Mouse (Mus musculus) forebrain, embryonic 12.5 days (tissue): ENCODE results near the gene Agbl4. TPM values are rescaled to one million over a fixed set of nuclear protein-coding genes. Genes with fewer than 3 reads are reported as not detected.

Source experiments
- ATAC-seq: fragments of 200-750 bp; cut with Nextera tagmentation; 2 replicates; pipeline ENCODE4 v1.8.0; 2017; ENCODE audit warnings: moderate TSS enrichment; ENCODE audit not compliant: low FRiP score
- H3K27ac ChIP-seq: fragments of 300-500 bp; sonication (generic); 2 replicates; pipeline ENCODE4 v1.5.1; 2016; ENCODE audit warnings: mild to moderate bottlenecking
- H3K27me3 ChIP-seq: fragments of 300-500 bp; sonication (generic); 2 replicates; pipeline ENCODE4 v1.6.1; 2016; ENCODE audit warnings: mild to moderate bottlenecking
- H3K36me3 ChIP-seq: fragments of 300-500 bp; sonication (generic); replicated peaks from 2 replicates; pipeline ENCODE4 v1.6.1; 2016; ENCODE audit warnings: mild to moderate bottlenecking
- H3K4me1 ChIP-seq: fragments of 300-500 bp; sonication (generic); 2 replicates; pipeline ENCODE4 v1.6.1; 2016
- H3K4me2 ChIP-seq: fragments of 300-500 bp; sonication (generic); 2 replicates; pipeline ENCODE4 v1.6.1; 2016; ENCODE audit warnings: mild to moderate bottlenecking, moderate library complexity
- H3K4me3 ChIP-seq: fragments of 300-500 bp; sonication (generic); replicated peaks from 2 replicates; pipeline ENCODE4 v1.5.1; 2016; ENCODE audit warnings: mild to moderate bottlenecking
- H3K9ac ChIP-seq: fragments of 300-500 bp; sonication (generic); 2 replicates; pipeline ENCODE4 v1.6.1; 2016; ENCODE audit warnings: mild to moderate bottlenecking
- H3K9me3 ChIP-seq: fragments of 300-500 bp; sonication (generic); 2 replicates; pipeline ENCODE4 v1.6.1; 2016
- WGBS: fragments of 180-500 bp; shearing (Covaris S2); methylation state at CpG from one replicate; pipeline ENCODE4 v1.1.7; 2016; 5-methylcytosine and 5-hydroxymethylcytosine counted together
- polyA plus RNA-seq: library from polyadenylated mRNA; unstranded; fragments of >200 nt; fragmentation: Nextera tagmentation; extraction: Ambion mirVana; gene quantifications from 2 replicates; pipeline ENCODE4 v1.2.1, GENCODE M21; 2016

Gene Agbl4
- 1.3 and 1.9 TPM in 2 replicates for polyA plus RNA-seq

GRCm38 (mm10) chr4:110397618-110398045 is at the start of gene Agbl4:
TSS of gene Agbl4 (plus strand) at chr4:110397661.
- no peaks in the 10 kb centered on the region for H3K27me3 ChIP-seq
- peaks cover 17% of the 10 kb centered on the region for H3K4me1 ChIP-seq
- H3K9me3 ChIP-seq = no peaks in the 10 kb centered on the region
- H3K27ac ChIP-seq = peak within 1 kb of the TSS; percentile 42; the same call in 1 of the 2 replicates
- peak within 1 kb of the TSS; percentile 63 for H3K9ac ChIP-seq
- no peaks in the 10 kb centered on the region for H3K36me3 ChIP-seq
- under 1% methylated on average over 27 of the region's 27 CpGs for WGBS
- peak within 1 kb of the TSS; percentile 57 for H3K4me3 ChIP-seq
- ATAC-seq = peak; percentile 99
- peak within 1 kb of the TSS; percentile 72 for H3K4me2 ChIP-seq

GRCm38 (mm10) chr4:110350856-110351177 is 46.6 kb upstream of the Agbl4 start:
- peak overlapping the region; percentile 68 for H3K4me3 ChIP-seq
- WGBS = 7% methylated on average over 6 of the region's 6 CpGs
- peaks cover 11% of the 10 kb centered on the region for H3K4me1 ChIP-seq
- H3K27me3 ChIP-seq = no peaks in the 10 kb centered on the region
- no peaks in the 10 kb centered on the region for H3K9me3 ChIP-seq
- peak overlapping the region; percentile 57 for H3K4me2 ChIP-seq
- H3K27ac ChIP-seq = peak overlapping the region; percentile 85
- no peak for ATAC-seq
- H3K9ac ChIP-seq = peak overlapping the region; percentile 78
- H3K36me3 ChIP-seq = no peaks in the 10 kb centered on the region

GRCm38 (mm10) chr4:110351178-110352000 is 46.1 kb upstream of the Agbl4 start, which contains the start of gene Elavl4:
TSS of gene Elavl4 (minus strand) at chr4:110351909.
- Histone ChIP-seq H3K9ac (peak within 1 kb of the TSS; percentile 78), H3K4me1 (peaks cover 11% of the 10 kb centered on the region), H3K27ac (peak within 1 kb of the TSS; percentile 85), H3K36me3 (no peaks in the 10 kb centered on the region), H3K4me2 (peak within 1 kb of the TSS; percentile 57), H3K27me3 (no peaks in the 10 kb centered on the region), H3K9me3 (no peaks in the 10 kb centered on the region), H3K4me3 (peak within 1 kb of the TSS; percentile 68)
- WGBS = under 1% methylated on average over 56 of the region's 75 CpGs
- ATAC-seq = peak; percentile 95

GRCm38 (mm10) chr4:110352001-110352369 is 45.5 kb upstream of the Agbl4 start:
- WGBS = 8% methylated on average over 5 of the region's 5 CpGs
- Histone ChIP-seq H3K9me3 (no peaks in the 10 kb centered on the region), H3K27me3 (no peaks in the 10 kb centered on the region), H3K4me1 (peaks cover 11% of the 10 kb centered on the region), H3K4me3 (peak overlapping the region; percentile 68), H3K27ac (peak overlapping the region; percentile 85), H3K36me3 (no peaks in the 10 kb centered on the region), H3K4me2 (peak overlapping the region; percentile 57), H3K9ac (peak overlapping the region; percentile 78)
- no peak; the same call in 1 of the 2 replicates for ATAC-seq

GRCm38 (mm10) chr4:110360568-110360967 is 36.9 kb upstream of the Agbl4 start:
- no peak overlapping the region for H3K9ac ChIP-seq
- no peak overlapping the region for H3K4me2 ChIP-seq
- no peaks in the 10 kb centered on the region for H3K36me3 ChIP-seq
- H3K9me3 ChIP-seq = no peaks in the 10 kb centered on the region
- no peaks in the 10 kb centered on the region for H3K27me3 ChIP-seq
- 0 out of 2 replicates have a peak, but pooled peaks have one; percentile 44 for ATAC-seq
- no peaks in the 10 kb centered on the region for H3K4me1 ChIP-seq
- H3K27ac ChIP-seq = no peak overlapping the region
- WGBS = 77% methylated on average over 2 of the region's 2 CpGs
- no peak overlapping the region for H3K4me3 ChIP-seq

- Histone ChIP-seq H3K4me1 (peaks cover 17% of the 10 kb centered on the region), H3K4me3 (no peak overlapping the region), H3K27me3 (no peaks in the 10 kb centered on the region), H3K4me2 (no peak overlapping the region), H3K9ac (no peak overlapping the region), H3K9me3 (no peaks in the 10 kb centered on the region), H3K36me3 (no peaks in the 10 kb centered on the region), H3K27ac (no peak overlapping the region)
- WGBS = 54% methylated on average over 5 of the region's 5 CpGs
- ATAC-seq = no peak
These were observed 1.2 kb upstream of the Agbl4 start for GRCm38 (mm10) chr4:110396221-110396620.

- no peak overlapping the region for H3K4me2 ChIP-seq
- no peak overlapping the region for H3K9ac ChIP-seq
- H3K9me3 ChIP-seq = no peaks in the 10 kb centered on the region
- H3K4me1 ChIP-seq = no peaks in the 10 kb centered on the region
- no peaks in the 10 kb centered on the region for H3K27me3 ChIP-seq
- 68% methylated on average over 2 of the region's 2 CpGs for WGBS
- H3K36me3 ChIP-seq = no peaks in the 10 kb centered on the region
- ATAC-seq = no peak
- no peak overlapping the region for H3K27ac ChIP-seq
- H3K4me3 ChIP-seq = no peak overlapping the region
These were observed 22.8 kb downstream of the Agbl4 start for GRCm38 (mm10) chr4:110420306-110420705.

- Histone ChIP-seq H3K9me3 (no peaks in the 10 kb centered on the region), H3K36me3 (no peaks in the 10 kb centered on the region), H3K27ac (no peak overlapping the region), H3K27me3 (no peaks in the 10 kb centered on the region), H3K4me1 (no peaks in the 10 kb centered on the region), H3K9ac (no peak overlapping the region), H3K4me3 (no peak overlapping the region), H3K4me2 (no peak overlapping the region)
- ATAC-seq = no peak
These were observed 30.2 kb downstream of the Agbl4 start for GRCm38 (mm10) chr4:110427653-110428052.

GRCm38 (mm10) chr4:110494371-110494770 is 96.9 kb downstream of the Agbl4 start:
- 43% methylated on average over 1 of the region's 1 CpGs for WGBS
- no peak overlapping the region for H3K4me2 ChIP-seq
- no peak overlapping the region for H3K4me3 ChIP-seq
- no peak overlapping the region for H3K27ac ChIP-seq
- no peaks in the 10 kb centered on the region for H3K36me3 ChIP-seq
- no peak for ATAC-seq
- H3K27me3 ChIP-seq = no peaks in the 10 kb centered on the region
- no peak overlapping the region for H3K9ac ChIP-seq
- no peaks in the 10 kb centered on the region for H3K4me1 ChIP-seq
- no peaks in the 10 kb centered on the region for H3K9me3 ChIP-seq

- 79% methylated on average over 4 of the region's 4 CpGs for WGBS
- Histone ChIP-seq H3K27ac (no peak overlapping the region), H3K27me3 (no peaks in the 10 kb centered on the region), H3K4me1 (no peaks in the 10 kb centered on the region), H3K36me3 (no peaks in the 10 kb centered on the region), H3K9me3 (no peaks in the 10 kb centered on the region), H3K4me2 (no peak overlapping the region), H3K4me3 (no peak overlapping the region), H3K9ac (no peak overlapping the region)
- no peak for ATAC-seq
These were observed 132.3 kb downstream of the Agbl4 start for GRCm38 (mm10) chr4:110529804-110530203.

- Histone ChIP-seq H3K27me3 (no peaks in the 10 kb centered on the region), H3K36me3 (no peaks in the 10 kb centered on the region), H3K4me1 (no peaks in the 10 kb centered on the region), H3K9ac (no peak overlapping the region), H3K4me3 (no peak overlapping the region), H3K27ac (no peak overlapping the region), H3K9me3 (no peaks in the 10 kb centered on the region), H3K4me2 (no peak overlapping the region)
- no peak for ATAC-seq
- 71% methylated on average over 3 of the region's 3 CpGs for WGBS
These were observed 151.8 kb downstream of the Agbl4 start for GRCm38 (mm10) chr4:110549223-110549622.

- Histone ChIP-seq H3K4me3 (no peak overlapping the region), H3K4me1 (peaks cover 3% of the 10 kb centered on the region; the same call in 1 of the 2 replicates), H3K4me2 (no peak overlapping the region), H3K27me3 (no peaks in the 10 kb centered on the region), H3K9ac (no peak overlapping the region), H3K27ac (no peak overlapping the region), H3K36me3 (no peaks in the 10 kb centered on the region), H3K9me3 (no peaks in the 10 kb centered on the region)
- WGBS = 40% methylated on average over 4 of the region's 4 CpGs
- no peak for ATAC-seq
These were observed 200.3 kb downstream of the Agbl4 start for GRCm38 (mm10) chr4:110597726-110598283.

GRCm38 (mm10) chr4:110641417-110641816 is 244.0 kb downstream of the Agbl4 start:
- Histone ChIP-seq H3K9me3 (no peaks in the 10 kb centered on the region), H3K9ac (no peak overlapping the region), H3K27ac (no peak overlapping the region), H3K36me3 (no peaks in the 10 kb centered on the region), H3K4me2 (no peak overlapping the region), H3K4me1 (no peaks in the 10 kb centered on the region), H3K27me3 (no peaks in the 10 kb centered on the region), H3K4me3 (no peak overlapping the region)
- WGBS = 94% methylated on average over 3 of the region's 3 CpGs
- no peak for ATAC-seq
